Mouse (Mus musculus) lung, postnatal 0 days (tissue): ENCODE measurements around the gene Lsm14a.

Source experiments
- CTCF ChIP-seq: IDR thresholded peaks from 2 replicates; pipeline ENCODE4 v1.5.1; 2016; ENCODE audit warnings: antibody characterized with exemption, mild to moderate bottlenecking
- EP300 ChIP-seq: IDR thresholded peaks from 2 replicates; pipeline ENCODE4 v1.6.1; 2016; ENCODE audit warnings: antibody characterized with exemption, mild to moderate bottlenecking, control low read depth

DNA sequence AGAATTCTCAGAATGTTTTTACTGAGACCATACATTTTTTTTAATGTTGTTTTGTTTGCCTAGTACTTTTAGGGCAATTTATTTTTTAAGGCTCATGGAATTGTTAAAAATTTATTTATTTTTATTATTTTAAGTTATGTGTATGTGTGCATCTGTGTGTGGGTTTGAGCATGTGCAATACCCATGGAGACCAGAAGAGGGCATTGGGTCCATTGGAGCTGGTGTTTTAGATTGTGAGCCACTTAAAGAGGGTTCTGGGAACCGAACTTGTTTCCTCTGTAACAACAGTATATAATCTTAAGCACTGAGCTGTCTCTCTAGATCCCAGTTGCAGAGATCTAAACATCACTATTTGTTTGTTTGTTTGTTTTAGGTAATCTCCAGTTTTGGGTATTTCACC, 40.5 kb upstream of the Lsm14a start:
- TF ChIP-seq CTCF = peak; percentile 20; the same call in 1 of the 2 replicates
- no peak for TF ChIP-seq EP300
